Mouse (Mus musculus): ENCODE measurements around the gene Maml1. TPM values are rescaled to one million over a fixed set of nuclear protein-coding genes. Genes with fewer than 3 reads are reported as not detected.

Gene Maml1
- total RNA-seq, 2 experiments from 2014 or later: 4.9 to 7.4 TPM

- no peak for DNase-seq (ENCODE audit: low spot score)
These were observed 12.1 kb downstream of the Maml1 start for GRCm38 (mm10) chr11:50280053-50280452.

- no peak for DNase-seq (ENCODE audit: low spot score)
These were observed 13.1 kb downstream of the Maml1 start for GRCm38 (mm10) chr11:50279005-50279404.

DNA sequence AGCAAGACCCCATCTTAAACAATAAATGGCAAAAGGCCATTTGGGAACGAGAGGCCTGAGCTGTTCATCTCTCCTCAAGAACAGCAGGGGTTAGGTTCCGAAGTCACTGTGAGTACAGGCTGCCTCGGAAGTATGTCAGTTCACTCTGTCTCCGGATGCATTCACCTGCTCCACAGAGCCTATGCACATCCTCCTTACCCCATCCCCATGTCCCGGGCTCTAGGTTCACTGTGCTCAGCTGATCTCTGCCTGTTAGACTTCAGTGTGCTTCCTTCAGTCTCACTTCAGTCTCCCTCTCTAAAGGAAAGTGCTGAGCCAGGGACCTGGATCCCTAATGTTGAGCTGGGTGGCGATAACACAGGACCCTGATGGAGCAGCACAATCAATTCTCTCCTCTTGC, 14.4 kb downstream of the Maml1 start:
- DNase-seq (ENCODE audit: low spot score): no peak

DNA sequence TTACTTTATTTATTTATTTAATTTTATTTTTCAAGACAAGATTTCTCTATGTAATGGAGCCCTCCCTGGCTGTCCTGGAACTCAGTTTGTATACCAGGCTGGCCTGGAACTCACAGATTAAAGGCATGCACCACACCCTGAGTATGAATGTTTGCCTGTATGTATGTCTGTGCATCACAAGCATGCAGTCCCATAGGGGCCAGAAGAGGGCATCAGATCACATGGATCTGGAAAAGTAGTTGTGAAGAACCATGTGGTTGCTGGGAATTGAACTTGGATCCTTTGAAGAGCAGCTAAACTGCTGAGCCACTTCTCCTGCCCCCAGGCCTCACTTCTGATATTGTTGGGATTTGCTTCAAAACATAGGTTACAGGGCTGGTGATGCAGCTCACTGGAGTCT, 15.1 kb downstream of the Maml1 start:
- DNase-seq (ENCODE audit: low spot score): no peak

- DNase-seq (ENCODE audit: low spot score): no peak
These were observed 16.5 kb downstream of the Maml1 start for GRCm38 (mm10) chr11:50275568-50276151.

DNA sequence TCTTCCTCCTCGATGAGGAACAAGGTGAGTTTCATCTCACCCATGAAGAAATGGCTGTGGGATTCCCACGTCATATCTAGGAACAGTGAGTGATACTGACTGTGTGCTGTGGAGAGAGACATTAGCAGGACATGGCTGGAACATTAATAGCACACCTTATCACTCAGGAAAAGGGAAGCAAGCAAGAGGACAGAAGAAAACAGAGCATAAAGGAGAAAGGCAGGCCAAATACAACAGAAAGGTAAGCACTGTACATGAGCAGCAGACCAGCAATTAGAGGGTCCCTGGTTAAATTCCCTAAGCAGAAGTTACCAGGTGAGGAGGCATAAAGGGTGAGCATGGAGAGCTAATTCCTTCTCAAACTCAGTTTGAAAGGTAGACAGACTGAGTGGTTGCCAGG, 17.0 kb downstream of the Maml1 start:
- DNase-seq (ENCODE audit: low spot score): no peak

- no peak for DNase-seq (ENCODE audit: low spot score)
These were observed 19.3 kb downstream of the Maml1 start for GRCm38 (mm10) chr11:50272819-50273218.

- no peak for DNase-seq (ENCODE audit: low spot score)
These were observed 22.2 kb downstream of the Maml1 start for GRCm38 (mm10) chr11:50269885-50270284.

DNA sequence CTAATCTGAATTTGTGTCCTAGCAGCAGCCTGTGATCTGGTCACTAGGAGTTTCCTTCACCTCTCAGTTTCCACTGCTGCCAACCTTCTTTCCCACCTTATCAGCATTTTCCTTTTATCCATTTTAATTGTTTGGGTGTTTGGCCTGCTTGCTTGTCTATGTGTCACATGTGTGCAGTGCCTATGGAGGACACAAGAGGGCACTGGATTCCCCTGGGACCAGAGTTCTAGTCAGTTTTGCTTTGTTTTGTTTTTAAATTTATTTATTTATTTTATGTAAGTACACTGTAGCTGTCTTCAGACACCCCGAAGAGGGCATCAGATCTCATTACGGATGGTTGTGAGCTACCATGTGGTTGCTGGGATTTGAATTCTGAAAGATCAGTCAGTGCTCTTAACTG, 22.9 kb downstream of the Maml1 start:
- no peak for DNase-seq (ENCODE audit: low spot score)

DNA sequence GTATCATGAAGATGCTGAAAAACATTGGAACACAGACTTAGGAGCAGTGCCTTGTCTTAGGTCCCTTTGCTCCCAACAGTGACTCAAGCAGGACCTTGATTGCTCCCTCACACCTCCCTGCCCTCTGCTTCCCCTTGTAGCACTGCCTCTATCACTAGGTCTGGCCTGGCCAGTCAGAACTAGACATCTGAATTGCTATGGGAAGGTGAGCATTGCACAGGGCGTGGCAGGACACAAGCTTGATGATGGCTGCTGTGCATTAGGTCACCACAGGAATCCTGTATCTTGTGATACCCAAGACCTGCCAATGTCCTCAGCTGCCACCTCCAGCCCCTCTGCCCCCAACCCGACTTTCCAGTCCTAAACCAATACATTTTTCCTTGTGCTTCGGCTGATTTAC, 25.1 kb downstream of the Maml1 start:
- DNase-seq (ENCODE audit: low spot score): no peak

GRCm38 (mm10) chr11:50265931-50266330, 26.2 kb downstream of the Maml1 start:
- DNase-seq (ENCODE audit: low spot score): no peak

DNA sequence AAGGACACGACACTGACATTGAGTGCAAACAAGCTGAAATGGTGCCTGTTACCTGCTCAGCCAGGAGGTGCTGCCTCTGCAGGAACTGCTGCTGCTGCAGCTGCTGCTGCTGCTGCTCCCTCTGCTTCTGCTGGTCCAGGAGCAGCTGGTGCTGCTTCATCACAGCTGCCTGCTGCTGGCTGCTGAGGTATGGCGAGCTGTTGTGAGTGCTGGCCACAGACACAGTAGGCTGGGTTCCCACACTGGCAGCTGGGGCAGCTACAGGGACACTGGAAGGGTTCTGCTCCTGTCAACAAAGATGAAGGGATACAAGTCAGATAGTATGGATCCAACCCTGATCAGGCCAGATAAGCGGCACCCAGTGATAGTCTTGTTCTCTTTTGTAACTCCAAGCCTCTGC, 28.9 kb downstream of the Maml1 start:
- DNase-seq (ENCODE audit: low spot score): no peak

DNA sequence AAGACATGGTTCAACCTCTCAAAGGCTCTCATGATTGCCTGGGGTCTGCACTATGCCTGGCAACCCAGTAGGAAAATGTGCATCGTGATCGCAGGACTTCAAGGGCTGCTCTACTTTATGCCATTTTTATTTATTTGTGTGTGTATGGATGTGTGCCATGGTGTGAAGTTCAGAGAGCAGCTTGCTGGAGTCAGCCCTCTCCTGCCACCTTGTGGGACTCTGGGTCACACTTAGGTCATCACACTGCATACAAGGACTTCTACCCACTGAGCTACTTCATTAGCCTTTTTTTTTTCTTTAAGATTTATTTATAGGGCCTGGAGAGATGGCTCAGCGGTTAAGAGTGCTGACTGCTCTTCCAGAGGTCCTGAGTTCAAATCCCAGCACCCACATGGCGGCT, 30.1 kb downstream of the Maml1 start:
- DNase-seq (ENCODE audit: low spot score): no peak

GRCm38 (mm10) chr11:50258310-50258709, 33.8 kb downstream of the Maml1 start:
- no peak for DNase-seq (ENCODE audit: low spot score)

GRCm38 (mm10) chr11:50256615-50257014, 35.5 kb downstream of the Maml1 start:
- no peak for DNase-seq (ENCODE audit: low spot score)

DNA sequence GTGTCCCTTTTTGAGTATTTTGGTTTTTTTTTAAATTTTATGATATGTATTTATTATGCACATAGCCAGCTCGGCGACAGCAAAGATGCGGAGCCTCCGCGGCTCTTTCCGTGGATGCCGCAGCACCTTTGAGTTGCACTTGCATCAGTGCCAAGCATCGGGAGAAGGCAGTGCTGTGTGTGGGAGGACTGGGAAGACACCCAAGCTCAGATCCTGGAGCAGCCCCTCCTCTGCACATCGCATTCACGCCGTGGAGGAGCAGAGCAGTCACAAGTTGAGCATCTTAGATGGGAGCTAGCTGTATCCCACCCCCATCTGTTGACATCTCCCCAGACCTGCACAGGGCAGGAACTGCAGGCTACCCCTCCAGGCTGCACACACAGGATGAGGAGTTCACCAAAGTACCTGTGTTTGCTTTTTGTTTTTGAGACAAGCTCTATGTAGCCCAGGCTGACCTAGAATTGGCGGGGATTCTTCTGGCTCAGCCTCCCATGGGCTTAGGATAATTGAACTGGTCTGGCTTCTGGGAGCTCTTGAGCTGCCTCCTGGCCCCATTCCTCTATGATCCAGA, 38.0 kb downstream of the Maml1 start:
- DNase-seq (ENCODE audit: low spot score): no peak

GRCm38 (mm10) chr11:50253393-50253792, 38.7 kb downstream of the Maml1 start:
- DNase-seq (ENCODE audit: low spot score): no peak

GRCm38 (mm10) chr11:50252684-50253265, 39.3 kb downstream of the Maml1 start:
- DNase-seq (ENCODE audit: low spot score): no peak

DNA sequence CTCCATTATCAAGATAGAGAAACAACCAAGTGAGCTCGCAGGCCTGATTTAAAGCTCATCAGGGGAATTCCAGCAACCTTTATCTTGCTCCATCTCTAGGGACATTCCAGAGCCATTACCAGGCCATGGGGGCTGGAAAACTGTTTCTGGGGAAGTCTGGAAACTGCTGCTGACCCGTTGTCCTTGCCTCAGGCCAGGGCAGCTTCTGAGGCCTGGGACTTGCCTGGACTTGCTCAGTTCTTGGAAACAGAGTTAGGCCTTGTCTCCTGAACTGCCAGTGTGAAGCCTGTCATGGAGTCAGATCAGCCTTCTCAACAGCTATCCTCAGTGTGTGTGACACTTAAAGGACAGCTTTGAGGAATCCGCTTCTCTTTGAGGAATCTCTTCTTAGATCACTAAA, 39.9 kb downstream of the Maml1 start:
- DNase-seq (ENCODE audit: low spot score): no peak

- DNase-seq (ENCODE audit: low spot score): no peak
These were observed 43.5 kb downstream of the Maml1 start for GRCm38 (mm10) chr11:50248473-50249171.

GRCm38 (mm10) chr11:50245269-50245668, 46.8 kb downstream of the Maml1 start:
- no peak for DNase-seq (ENCODE audit: low spot score)

- no peak for DNase-seq (ENCODE audit: low spot score)
These were observed 48.2 kb downstream of the Maml1 start for GRCm38 (mm10) chr11:50243926-50244325.

Data from gastrocnemius, adult 18-20 months (tissue).